Mouse (Mus musculus) lung, postnatal 10 days (tissue): ENCODE results near the gene Olfr38.

Experiments
- DNase-seq: peaks from one replicate; pipeline ENCODE4 v3.0.0; 2021

The Olfr38 gene

DNA sequence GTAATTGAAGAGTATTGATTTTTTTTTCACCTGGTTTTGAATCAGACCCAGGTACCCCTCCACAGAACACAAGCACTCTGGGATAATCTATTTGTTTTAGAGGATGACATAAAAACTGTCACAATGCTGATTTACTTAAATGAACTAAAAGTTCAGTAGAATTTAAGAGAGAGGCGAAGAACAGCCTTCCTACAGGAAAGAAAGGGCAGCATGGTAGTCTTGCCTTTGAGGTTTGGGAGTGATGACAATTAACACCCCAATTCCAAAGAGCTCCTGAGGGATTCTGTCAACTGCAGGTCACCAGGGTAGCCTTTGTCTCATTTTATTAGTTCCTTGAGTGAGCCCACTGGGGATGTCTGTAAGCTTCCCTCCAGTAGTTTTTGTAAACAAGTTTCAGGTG lies at the start of gene Olfr38:
Olfr38 (plus strand) TSS at position 301 of the 400 bp plus-strand sequence.
- no peak for DNase-seq

DNA sequence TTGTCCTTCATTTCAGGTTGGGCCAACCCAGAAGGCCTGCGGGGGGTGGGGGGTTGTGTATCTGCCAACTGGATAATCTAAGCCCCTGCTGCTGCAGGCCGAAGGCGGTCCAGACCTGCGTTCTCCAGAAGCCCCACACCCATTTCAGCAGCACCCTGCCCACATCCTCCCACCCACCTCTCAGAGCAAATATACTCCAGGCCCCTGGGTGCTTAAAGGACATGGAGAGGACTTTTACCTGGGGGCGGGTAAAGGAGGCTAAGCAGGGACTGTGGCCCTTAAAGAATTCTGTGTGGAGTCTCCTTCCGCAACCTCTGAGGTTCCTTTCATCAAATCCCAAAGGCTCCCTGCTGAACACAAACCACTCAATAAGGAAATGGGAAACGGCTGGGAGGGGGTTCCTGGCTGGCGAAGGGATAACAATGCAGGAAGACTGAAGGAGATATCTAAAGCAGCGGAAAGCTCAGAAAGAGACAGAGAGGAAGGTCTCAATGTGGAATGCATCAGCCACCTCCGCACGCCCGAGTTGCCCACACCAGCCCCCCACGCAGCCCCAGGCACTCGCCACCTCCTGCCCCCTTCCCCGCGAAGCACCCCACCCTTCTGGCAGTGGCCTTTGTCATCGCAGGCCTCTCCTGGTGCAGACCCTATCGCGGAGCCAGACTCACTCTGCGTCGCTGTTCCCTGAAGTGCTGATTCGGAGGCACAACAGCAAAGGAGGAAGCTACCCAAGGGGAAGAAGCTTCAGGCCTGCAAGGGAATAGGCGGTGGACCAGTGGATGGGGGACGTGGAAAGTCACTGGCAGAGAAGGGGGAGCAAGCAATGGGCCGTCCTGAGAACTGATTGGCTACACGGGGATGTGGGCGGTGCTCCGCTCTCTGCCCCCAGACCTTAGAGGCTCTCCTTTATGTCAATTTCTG lies 46.7 kb upstream of the Olfr38 start, which contains the start of gene Tcaf1:
Tcaf1 (minus strand) TSS at position 798 of the 921 bp plus-strand sequence.
- DNase-seq: peak; percentile 90

DNA sequence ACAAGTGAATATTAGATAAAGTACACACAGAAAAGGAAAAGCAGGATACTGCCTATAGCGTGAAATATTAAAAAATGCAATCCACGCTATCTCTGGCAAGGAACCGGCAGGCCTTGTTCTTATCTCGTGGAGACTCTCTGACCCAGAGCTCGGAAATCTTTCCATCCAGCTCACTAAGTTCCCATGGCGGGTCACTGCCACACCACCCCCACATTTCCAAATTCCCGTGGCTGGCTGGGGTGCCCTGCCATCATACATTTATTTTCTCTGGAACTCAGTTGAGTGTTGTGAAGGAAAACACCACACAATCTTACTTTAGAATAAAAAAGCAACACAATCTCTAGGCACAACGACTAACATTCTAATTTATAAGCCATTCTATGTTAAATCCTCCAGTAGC lies 41.5 kb upstream of the Olfr38 start:
- no peak for DNase-seq

DNA sequence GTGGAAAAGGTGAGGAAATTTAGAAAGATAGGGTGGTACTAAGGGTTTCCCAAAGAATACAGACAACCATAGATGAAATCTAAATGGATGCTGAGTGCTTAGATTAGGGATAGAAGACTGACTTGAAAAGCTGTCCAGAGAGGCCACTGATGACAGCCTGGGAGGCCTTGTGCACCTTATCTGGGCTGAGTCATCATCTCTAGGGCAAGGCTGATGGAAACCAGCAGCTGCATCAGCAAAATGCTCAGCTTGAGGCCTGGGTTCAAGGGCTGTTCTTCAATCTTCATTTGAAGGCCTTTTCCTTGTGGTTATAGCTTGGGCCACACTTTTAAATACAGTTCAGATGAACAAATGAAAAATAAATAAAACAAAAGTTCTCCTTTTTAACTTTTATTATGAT lies 38.2 kb upstream of the Olfr38 start:
- no peak for DNase-seq

DNA sequence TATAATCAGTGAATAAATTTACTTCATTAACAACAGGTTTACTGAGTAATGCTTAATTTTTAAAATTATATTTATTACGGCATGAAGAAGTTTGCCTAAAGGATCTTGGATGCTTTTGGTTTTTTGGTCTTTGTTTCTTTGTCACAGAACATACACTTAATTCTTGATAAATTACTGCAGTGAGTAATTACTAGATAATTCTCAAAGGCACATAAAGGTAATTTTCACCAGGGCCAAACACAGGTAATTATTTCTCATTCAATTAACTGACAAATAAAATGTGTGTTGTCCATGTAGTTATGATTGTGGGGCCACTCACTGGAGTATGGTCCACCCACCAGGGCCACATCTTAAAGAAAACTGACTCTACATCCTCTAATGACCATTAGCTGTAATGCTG lies 17.1 kb upstream of the Olfr38 start, which contains the start of gene Olfr453:
Olfr453 (plus strand) TSS at position 301 of the 400 bp plus-strand sequence.
- DNase-seq: no peak

DNA sequence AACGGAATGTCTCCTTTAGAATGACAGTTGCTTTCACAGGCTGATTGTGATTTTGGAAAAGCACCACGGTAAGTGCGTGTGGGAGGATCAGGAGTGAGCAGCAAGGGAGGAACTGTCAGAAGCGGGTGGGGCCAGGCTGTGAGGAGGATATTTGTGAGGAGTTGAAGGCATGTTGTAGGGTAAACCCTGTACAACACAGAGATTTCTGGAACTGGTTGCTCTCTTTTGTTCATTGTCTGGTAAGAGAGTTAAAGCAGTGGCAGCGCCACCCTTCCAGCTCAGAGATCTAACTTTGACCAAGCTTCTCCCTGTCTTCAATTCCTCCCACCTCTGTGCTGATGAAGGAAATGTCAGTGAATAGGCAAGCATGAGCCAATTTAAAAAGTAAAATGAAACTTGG lies 13.9 kb upstream of the Olfr38 start:
- DNase-seq: no peak

DNA sequence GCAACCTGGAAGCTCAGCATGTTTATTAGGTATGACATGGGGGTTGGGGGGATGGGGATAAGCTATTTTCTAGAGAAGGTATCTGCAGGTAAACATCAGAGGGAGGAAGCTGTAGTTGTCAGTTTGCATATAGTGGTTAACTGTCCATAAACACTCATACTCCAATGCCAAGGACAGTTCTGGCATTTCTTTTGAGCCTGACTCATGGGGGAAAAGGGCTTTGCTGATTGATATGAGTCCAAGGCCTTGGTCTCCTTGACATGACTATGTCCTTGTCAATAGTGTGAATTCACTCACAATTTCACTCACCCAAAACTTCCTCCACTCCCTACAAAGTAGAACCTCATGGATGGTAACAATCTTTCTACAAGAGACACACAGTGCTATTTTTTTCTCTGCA lies 8.4 kb upstream of the Olfr38 start:
- DNase-seq: no peak

DNA sequence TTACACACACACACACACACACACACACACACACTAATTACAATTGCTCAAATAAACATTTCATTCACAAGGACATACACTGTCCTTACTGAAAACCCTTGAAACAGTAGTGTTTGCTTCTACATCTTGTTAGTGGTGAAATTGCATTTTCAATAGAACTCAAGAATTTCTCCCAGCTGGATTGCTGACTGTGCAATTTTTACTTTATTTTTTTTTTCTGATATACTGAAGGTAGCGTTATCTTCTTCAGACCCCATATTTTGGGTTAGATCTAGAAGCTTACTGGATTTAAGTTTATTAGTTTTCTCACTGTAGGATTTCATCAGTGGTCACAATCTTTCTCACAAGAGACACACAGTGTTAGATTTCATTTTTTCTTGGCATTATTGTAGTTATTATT lies 20.9 kb downstream of the Olfr38 start:
- DNase-seq: no peak

DNA sequence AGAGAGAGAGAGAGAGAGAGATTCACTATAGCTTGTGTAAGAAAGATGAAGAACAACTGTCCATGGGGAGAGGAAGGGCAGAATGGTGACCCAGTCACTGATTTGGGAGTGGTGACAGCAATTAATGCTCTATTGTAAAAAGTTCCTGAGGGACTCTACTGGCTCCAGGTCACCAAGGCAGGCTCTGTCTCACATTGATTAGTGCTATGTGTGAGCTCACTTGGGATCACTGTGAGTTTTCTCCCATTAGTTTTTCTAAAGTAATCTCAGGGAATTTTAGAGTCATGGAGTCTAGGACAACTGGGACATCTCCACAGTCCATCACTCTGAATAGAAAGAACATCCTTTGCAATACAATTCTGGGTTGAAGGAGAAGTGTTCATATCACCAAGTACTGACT lies 28.6 kb downstream of the Olfr38 start, which contains the start of gene Olfr452:
Olfr452 (plus strand) TSS at position 301 of the 400 bp plus-strand sequence.
- no peak for DNase-seq

DNA sequence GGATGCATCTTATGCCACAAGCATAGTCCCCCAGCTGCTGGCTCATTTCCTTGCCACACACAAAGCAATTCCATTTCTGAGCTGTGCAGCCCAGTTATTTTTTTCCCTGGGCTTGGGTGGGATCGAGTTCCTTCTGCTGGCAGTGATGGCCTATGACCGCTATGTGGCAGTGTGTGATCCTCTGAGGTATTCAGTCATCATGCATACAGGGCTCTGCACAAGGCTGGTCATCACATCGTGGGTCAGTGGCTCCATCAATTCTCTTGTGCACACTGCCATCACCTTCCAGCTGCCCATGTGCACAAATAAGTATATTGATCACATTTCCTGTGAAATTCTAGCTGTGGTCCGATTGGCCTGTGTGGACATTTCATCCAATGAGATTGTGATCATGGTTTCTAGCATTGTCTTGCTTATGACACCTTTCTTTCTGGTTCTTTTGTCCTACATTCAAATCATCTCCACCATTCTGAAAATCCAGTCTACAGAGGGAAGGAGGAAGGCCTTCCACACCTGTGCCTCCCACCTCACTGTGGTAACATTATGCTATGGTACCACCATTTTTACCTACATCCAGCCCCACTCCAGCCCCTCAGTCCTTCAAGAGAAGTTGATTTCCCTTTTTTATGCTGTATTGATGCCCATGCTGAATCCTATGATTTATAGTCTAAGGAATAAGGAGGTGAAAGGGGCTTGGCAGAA lies 34.2 kb downstream of the Olfr38 start:
- DNase-seq: no peak

DNA sequence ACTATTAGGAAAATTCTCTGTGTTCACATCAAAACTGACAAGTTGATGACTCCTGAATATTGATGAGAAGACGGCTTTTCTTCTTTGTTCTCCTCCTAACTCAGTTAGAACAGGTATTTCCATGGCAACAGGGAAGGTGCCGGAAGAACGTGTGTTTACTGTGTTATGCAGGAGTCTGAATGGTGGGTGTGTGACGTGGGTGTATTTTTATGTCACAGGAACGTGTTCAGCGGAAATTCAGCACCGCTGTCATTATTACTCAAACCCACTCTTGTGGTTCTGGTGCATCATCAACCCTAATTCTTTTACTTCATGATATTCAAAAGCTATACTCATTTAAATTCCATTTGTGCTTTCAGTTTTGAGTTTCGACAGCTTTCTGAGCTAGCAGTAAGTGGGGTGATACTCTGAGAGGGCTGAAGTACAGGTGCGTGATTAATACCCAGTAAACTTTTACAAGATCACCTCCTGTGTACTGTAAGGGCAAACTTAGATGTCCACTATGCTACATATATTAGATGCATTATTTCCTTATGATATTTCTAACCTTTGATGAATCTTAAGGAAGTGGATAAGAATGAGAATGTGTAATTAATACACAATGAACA lies 34.8 kb downstream of the Olfr38 start:
- no peak for DNase-seq

DNA sequence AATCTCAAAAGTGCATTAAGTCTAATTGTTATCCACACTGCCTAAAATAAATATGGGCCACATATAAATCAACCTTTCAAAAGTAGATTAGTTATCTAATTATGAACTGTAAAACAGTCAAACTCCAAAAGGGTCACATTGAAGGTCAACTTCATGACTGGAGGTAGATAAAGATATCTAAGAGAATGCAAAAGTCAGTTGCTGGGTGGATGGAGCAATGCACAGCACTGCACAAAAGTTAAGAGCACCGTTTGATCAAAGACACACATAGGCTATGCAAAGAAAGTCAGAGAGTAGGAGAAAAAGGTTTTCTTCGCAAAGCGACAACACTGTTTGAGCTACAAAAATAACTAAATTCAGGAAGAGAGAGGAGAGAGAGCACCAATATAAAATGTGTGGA lies 38.8 kb downstream of the Olfr38 start:
- no peak for DNase-seq

DNA sequence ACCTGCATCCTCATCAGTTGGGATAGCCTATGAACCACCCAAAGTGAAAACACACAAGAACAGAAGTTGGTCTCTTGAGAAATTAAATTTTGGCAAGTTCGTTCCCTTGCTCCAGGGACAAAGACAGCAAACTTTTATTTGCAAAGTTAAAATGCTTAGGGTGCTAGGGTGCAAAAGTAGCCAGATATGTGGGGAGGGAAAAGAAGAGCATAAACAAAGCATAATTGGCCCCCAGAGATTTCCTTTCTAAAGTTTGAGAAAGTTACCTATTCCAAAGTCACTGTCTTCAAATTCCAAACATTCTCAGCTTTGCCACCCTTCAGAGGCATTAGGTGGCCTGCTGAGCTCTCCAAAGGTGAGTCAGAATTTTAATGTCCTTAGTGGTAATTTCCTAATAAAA lies 55.4 kb downstream of the Olfr38 start, which contains the start of gene Olfr450:
Olfr450 (plus strand) TSS at position 301 of the 400 bp plus-strand sequence.
- DNase-seq: no peak
